Mouse (Mus musculus): ENCODE results near the gene Pon3.
A peak's percentile ranks its signal among the peaks of the same experiment; 100 is the strongest.

Pon3 gene

GRCm38 (mm10) chr6:5255722-5256451 lies at the start of gene Pon3:
Gene Pon3 (minus strand): TSS chr6:5256286.
- DNase-seq (ENCODE audit: low read depth) = peak; percentile 40

GRCm38 (mm10) chr6:5304956-5305355 lies 48.9 kb upstream of the Pon3 start:
- no peak for DNase-seq (ENCODE audit: low read depth)

GRCm38 (mm10) chr6:5300629-5301028 lies 44.5 kb upstream of the Pon3 start:
- DNase-seq (ENCODE audit: low read depth) = no peak

DNA sequence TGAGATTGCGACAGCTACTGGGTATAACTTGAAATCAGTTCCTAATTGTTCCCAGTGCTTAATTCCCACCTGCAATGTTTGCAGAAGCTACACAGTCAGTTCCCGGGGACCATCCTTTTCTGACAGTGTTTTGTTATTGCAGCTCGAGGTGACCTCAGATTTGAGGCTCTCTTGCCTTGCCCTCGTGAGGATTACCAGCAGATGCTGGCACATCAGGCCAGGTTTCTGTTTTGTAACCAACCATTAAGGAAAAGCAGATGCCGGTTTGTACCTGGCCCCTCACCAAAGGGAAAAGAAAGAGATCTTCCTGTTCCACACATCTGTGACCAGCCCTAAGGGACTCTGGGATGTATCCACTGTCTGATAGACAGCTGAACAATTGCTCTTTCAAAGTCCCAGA lies 43.5 kb upstream of the Pon3 start:
- DNase-seq (ENCODE audit: low read depth) = no peak

- peak; percentile 58 for DNase-seq (ENCODE audit: low read depth)
Observed at GRCm38 (mm10) chr6:5298092-5298554, 42.0 kb upstream of the Pon3 start, which contains the start of gene Pon2. Gene Pon2 (minus strand): TSS chr6:5298455.

DNA sequence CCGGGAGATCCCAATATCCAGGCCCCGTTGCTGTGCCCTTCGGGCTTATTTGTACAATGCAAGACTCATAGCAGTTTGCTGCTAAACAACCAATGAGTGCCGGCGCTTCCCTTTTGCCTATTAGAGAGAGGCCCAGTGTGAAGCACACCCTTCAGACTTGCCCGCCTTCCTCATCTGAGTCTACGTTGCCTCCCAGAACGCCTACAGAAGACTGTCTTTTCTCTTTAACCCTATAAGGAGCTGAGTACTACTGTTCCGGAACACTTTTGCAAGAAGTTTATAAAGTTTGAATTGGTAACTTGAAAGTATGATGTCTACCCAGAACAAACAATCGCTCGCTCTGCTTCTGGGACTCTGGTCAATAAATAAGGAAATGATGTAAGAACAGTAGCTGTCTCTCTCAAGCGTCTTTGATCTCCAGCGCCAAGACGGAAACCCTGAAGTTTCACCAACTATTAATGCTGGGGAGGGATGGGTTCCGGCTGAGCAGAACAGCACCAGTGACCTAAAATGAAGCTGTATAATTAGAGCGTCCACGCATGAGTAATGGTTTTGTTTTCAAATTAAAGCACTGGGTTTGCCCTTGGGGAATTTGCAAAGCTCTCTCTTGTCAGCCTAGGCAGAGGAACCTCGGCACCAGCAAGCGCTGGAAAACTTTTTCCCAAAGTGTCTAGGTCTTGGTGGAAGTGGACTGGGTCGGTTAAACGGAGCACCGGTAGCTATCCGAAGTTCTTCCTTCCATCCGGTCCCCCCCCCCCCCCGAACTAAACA lies 41.4 kb upstream of the Pon3 start:
- peak; percentile 60 for DNase-seq (ENCODE audit: low read depth)

GRCm38 (mm10) chr6:5296067-5296466 lies 40.0 kb upstream of the Pon3 start:
- DNase-seq (ENCODE audit: low read depth) = no peak

GRCm38 (mm10) chr6:5294659-5295449 lies 38.8 kb upstream of the Pon3 start:
- DNase-seq (ENCODE audit: low read depth) = no peak

DNA sequence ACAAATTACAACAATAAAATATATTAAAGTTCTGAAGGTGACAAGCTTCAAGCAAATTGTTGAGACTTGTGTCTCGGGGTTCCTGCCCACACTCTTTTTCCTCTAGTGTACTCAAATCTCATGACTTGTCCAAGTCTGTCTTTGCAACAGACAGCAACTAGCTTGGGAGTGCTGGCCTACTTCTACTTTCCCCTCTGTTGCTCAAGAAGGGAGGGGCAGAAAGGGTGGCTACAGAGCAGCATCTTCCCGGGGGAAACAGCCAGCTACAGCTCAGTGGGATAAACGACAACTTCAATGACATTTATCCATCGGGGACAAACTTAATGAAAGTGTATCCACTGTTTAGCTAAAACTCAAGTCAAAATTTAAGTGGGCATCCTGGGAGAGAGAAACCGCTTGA lies 36.8 kb upstream of the Pon3 start:
- no peak for DNase-seq (ENCODE audit: low read depth)

DNA sequence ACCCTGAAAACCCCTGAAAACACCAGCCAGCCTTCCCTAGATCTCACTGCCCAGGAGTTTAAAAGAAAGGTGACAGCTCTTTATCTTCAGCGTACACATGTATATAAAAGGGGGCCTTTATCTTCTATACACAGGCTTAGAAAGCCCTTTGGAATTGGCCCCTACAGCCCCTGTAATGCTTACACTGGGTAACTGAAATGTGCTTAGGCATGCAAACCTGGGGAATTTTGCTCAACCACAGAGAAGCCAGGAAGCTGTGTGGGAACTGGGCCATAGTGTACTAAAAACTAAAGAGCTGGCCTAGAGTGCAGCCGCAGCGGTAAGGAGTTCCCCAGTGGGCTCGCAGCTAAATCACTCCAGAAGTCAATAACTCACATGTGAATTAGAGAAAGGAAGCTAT lies 35.4 kb upstream of the Pon3 start:
- peak; percentile 35 for DNase-seq (ENCODE audit: low read depth)

DNA sequence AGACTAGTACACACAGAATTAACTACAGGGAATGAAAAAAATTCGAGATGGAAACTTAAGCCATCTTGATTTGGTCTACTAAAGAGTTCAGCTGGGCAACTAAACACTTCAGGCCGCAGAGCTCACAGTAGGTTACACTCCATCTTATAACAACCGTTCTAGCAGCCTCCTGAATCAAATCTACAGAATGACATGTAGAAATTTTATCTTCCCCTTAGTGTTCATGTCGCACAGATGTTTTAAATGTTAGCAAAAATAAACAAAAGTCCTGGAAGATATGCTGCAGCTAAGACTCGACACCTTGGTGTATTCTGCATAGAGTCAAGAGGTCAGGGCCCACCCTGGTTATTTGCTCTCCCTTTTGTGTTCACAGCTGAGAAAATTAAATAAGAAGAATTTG lies 31.8 kb upstream of the Pon3 start:
- DNase-seq (ENCODE audit: low read depth) = no peak

- DNase-seq (ENCODE audit: low read depth) = no peak
Observed at GRCm38 (mm10) chr6:5287392-5287791, 31.3 kb upstream of the Pon3 start.

DNA sequence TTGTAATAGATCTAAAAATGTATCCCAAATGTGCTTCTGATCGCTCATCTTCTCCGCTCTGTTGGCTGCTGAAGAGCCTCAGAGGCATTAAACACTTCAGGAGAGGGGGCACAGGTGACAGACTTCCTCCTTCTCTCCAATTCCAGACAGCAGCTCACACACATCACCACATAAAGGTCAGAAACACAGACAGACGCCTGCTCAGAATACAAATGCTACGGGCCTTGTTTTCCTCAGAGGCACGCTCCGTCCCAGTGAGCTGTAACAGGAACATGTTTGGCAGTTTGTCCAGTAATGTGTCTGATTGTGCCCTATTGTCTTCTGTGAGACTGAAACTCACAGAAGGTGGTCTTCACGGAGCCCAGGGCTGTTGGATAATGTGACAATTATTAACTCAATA lies 26.3 kb upstream of the Pon3 start:
- no peak for DNase-seq (ENCODE audit: low read depth)

- no peak for DNase-seq (ENCODE audit: low read depth)
Observed at GRCm38 (mm10) chr6:5280576-5281305, 24.7 kb upstream of the Pon3 start.

GRCm38 (mm10) chr6:5277972-5278371 lies 21.9 kb upstream of the Pon3 start:
- DNase-seq (ENCODE audit: low read depth) = no peak

GRCm38 (mm10) chr6:5269641-5270040 lies 13.6 kb upstream of the Pon3 start:
- DNase-seq (ENCODE audit: low read depth) = no peak

DNA sequence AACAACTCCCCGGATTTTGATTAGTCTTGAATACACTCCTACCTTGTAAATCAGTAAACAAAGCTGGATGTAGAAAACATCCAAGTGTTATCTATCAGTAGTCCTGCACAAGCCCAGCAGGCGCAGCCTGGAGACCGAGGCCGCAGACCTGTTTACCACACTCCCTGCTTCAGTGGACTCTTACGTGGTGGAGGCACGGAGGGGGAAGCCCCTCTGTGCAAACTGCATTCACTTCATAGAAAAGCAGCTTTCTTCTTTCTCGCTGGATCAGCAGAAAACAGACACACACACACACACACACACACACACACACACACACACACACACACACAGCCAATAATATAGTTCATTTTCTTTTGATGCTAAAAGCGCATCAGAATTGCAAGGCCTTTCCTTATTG lies 8.7 kb upstream of the Pon3 start:
- no peak for DNase-seq (ENCODE audit: low read depth)

GRCm38 (mm10) chr6:5263250-5263999 lies 7.3 kb upstream of the Pon3 start:
- DNase-seq (ENCODE audit: low read depth) = no peak

DNA sequence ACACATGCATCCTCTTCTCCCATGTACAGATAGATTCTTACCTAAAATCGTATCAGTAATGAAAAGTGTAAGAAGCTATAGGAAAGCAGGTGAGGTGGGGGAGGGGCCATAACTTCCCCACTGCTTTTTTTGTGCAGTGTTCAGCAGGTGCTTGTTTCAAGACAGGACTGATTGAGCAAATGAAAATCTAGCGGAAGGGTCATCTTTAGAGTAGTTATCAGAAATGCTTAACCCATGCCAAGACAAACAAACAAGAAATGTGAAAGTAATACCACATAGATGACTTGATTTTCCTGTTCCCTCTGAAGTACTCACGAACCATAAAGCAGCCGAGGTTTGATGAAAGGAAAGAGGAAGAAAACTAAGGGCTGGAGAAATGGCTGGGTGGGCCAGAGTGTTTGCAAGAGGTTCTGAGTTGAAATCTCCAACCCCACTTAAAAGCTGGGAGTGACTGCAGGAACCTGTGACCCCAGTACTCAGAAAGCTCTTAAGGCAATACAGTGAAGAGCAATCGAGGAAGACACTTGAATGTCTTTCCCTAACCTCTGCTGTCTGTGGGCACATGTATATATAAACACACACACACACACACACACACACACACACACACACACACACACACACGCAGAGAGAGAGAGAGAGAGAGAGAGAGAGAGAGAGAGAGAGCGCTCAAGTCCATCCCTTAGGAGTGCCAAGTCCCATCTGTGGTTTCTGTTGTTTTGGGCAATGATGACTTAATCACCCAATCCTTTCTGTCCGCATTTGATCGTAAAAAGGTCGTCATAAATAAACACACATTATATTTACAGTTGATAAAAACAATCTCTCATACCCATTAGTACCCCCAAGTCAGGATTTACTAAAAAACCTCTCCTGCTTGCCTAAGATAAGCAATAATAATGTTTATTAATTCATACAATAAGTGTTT lies 6.5 kb upstream of the Pon3 start:
- no peak for DNase-seq (ENCODE audit: low read depth)

DNA sequence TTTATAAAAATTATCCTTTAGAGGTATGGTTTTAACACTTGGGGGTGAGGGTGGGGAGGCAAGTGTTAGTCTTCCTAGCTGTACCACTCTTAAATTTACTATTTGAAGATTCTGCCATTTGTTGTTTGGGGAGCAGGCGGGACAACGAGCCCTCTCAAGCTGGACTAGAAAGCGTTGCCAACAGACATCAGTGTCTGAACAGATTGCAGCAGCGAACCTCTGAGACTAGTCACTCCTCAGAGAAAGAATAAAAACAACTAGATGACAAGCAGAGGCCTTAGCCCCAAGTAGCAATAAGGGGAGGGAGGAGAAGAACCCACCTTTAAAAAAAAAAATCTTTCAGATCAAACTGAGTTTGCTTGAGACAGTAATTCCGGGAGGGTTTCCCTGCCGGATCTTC lies 795 bp downstream of the Pon3 start:
- DNase-seq (ENCODE audit: low read depth) = no peak
